Mouse (Mus musculus) intestine, embryonic 16.5 days (tissue): ENCODE measurements around the gene Izumo1. TPM values are rescaled to one million over a fixed set of nuclear protein-coding genes. Genes with fewer than 3 reads are reported as not detected.

Experiments
- ATAC-seq: fragments of 200-750 bp; cut with Nextera tagmentation; 2 replicates; pipeline ENCODE4 v1.8.0; 2017; ENCODE audit warnings: moderate TSS enrichment, moderate library complexity
- H3K27ac ChIP-seq: fragments of 300-500 bp; sonication (generic); 2 replicates; pipeline ENCODE4 v1.5.1; 2014; ENCODE audit warnings: mild to moderate bottlenecking, low read length
- H3K27me3 ChIP-seq: fragments of 300-500 bp; sonication (generic); replicated peaks from 2 replicates; pipeline ENCODE4 v1.6.1; 2014; ENCODE audit warnings: low read length, control low read depth, mixed read lengths; ENCODE audit not compliant: control insufficient read depth, insufficient read depth
- H3K36me3 ChIP-seq: fragments of 300-500 bp; sonication (generic); 2 replicates; pipeline ENCODE4 v1.6.1; 2014; ENCODE audit warnings: low read length, control low read depth; ENCODE audit not compliant: control insufficient read depth, insufficient read depth
- H3K4me1 ChIP-seq: fragments of 300-500 bp; sonication (generic); 2 replicates; pipeline ENCODE4 v1.6.1; 2014; ENCODE audit warnings: low read length, control low read depth, mixed read lengths; ENCODE audit not compliant: control insufficient read depth, insufficient read depth
- H3K4me2 ChIP-seq: fragments of 300-500 bp; sonication (generic); 2 replicates; pipeline ENCODE4 v1.6.1; 2014; ENCODE audit warnings: low read depth, low read length, control low read depth
- H3K4me3 ChIP-seq: fragments of 300-500 bp; sonication (generic); 2 replicates; pipeline ENCODE4 v1.5.1; 2014; ENCODE audit warnings: mild to moderate bottlenecking, low read length
- H3K9ac ChIP-seq: fragments of 300-500 bp; sonication (generic); 2 replicates; pipeline ENCODE4 v1.6.1; 2014; ENCODE audit warnings: low read depth, low read length
- H3K9me3 ChIP-seq: fragments of 300-500 bp; sonication (generic); 2 replicates; pipeline ENCODE4 v1.6.1; 2016; ENCODE audit warnings: low read length, control low read depth; ENCODE audit not compliant: control insufficient read depth
- WGBS: fragments of 180-500 bp; shearing (Covaris S2); extraction: QIAGEN DNeasy Blood & Tissue Kit; methylation state at CpG from one replicate; pipeline ENCODE4 v1.1.7; 2014; 5-methylcytosine and 5-hydroxymethylcytosine counted together
- polyA plus RNA-seq: library from polyadenylated mRNA; unstranded; fragments of >200 nt; fragmentation: Nextera tagmentation; extraction: Ambion mirVana; gene quantifications from 2 replicates; pipeline ENCODE4 v1.2.1, GENCODE M21; 2015

Izumo1 gene
- polyA plus RNA-seq, 1 experiment from 2014 or later, result 0.07 TPM

DNA sequence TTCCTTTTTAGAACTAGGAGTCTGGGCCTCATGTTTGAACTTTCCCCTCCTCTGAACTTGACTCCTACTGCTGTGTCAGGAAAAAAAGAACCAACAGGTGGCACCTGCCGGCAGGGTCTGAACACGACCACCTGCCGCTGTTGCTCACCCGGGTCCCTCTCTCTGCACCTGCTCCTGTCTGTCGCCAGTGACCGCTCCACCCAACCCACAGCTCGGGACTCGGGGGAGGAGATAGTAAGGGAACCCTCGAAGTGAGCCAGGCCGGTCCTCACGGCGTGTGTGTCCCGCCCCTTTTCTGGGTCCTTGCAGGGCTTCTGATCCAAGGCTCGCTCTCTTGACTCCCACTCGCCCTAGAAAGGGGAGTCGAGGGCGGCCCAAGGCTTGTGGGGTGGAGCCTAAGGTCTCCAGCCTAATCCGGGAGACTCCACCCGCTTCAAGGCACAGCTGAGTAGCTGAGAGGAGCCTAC lies 18.0 kb downstream of the Izumo1 start, which contains the start of gene Mamstr:
Mamstr (plus strand) TSS at position 417 of the 467 bp plus-strand sequence.
- H3K27me3 ChIP-seq, result no peaks in the 10 kb centered on the region
- H3K27ac ChIP-seq, result no peak within 1 kb of the TSS
- no peak for ATAC-seq
- no peak within 1 kb of the TSS for H3K4me2 ChIP-seq
- no peaks in the 10 kb centered on the region; the same call in 1 of the 2 replicates for H3K36me3 ChIP-seq
- no peaks in the 10 kb centered on the region for H3K9me3 ChIP-seq
- H3K4me3 ChIP-seq, result no peak within 1 kb of the TSS
- peaks cover 36% of the 10 kb centered on the region for H3K4me1 ChIP-seq
- WGBS, result 28% methylated on average over 19 of the region's 19 CpGs
- no peak within 1 kb of the TSS for H3K9ac ChIP-seq

DNA sequence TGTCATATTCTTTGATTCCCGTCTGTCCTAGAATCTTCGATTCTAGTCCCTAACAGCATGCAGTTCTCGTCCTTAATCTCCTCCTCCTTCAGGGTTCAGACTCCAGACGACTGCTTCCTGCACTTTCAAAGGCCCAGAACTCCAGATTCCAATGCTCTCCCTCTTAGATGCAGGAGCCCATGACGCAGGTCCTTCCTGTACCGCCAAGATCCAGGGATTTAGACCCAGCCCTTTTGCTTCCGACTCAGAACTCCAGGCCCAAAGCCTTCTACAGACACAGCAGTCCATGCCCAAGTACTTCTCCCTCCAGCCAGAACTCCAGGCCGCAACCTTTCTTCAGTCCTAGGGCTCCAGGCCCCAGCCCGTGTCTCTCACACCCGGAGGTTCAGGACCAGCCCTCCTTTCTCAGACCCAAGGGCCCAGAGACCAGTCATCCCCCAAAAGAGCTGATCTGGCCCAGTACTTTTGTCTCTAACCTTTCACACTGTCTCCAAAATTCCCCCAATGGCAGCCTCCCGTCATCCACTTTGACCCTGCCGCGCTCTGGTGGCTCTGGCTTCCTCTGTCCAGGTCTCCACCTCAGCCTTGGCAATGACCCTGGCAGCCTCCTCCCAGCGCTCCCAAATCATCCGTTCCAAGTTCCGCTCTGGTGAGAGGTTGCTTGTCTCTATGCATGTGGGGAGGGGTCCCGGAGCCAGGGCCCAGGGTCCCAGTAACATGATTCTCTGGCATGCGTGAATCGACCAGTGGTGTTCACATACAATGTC lies 18.8 kb downstream of the Izumo1 start:
- 82% methylated on average over 19 of the region's 19 CpGs for WGBS
- H3K9ac ChIP-seq, result no peak overlapping the region
- H3K9me3 ChIP-seq, result no peaks in the 10 kb centered on the region
- H3K27ac ChIP-seq, result no peak overlapping the region
- peaks cover 36% of the 10 kb centered on the region for H3K4me1 ChIP-seq
- no peaks in the 10 kb centered on the region for H3K27me3 ChIP-seq
- no peaks in the 10 kb centered on the region; the same call in 1 of the 2 replicates for H3K36me3 ChIP-seq
- no peak overlapping the region for H3K4me2 ChIP-seq
- no peak for ATAC-seq
- no peak overlapping the region for H3K4me3 ChIP-seq

DNA sequence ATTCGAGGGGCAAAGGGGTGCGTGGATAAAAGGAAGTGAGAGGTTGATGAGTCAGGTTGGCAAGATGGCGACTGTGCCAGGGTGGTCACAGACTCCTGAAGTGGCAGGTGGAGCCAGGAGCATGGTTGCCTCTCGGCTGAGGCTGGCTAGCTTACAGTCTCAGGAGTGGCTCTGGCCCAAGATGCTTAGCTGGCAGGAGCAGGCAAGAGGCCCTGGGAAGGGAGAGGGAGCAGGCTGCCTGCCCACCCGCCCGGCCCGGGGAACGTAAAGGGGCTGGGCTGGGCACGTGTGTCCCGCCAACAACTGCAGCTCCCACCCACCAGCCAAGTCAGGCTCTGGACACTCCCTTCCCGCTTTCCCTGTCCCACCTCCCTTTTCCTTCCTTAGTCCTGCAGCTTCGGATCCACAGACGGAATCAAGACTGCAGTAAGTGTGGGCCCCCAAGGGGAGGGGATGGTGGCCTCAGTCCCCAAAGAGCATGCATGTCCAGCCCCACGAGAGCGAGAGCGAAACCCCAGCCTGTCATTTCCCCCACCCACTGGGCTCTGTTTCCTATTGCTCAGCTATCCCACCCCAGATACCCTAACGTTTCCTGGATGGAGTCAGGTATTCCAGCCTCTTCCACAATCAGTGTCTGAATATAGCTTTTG lies 19.9 kb downstream of the Izumo1 start:
- Histone ChIP-seq H3K4me1 (peaks cover 34% of the 10 kb centered on the region), H3K9me3 (no peaks in the 10 kb centered on the region), H3K4me3 (peak overlapping the region; percentile 28), H3K9ac (peak overlapping the region; percentile 71), H3K27me3 (no peaks in the 10 kb centered on the region), H3K36me3 (no peaks in the 10 kb centered on the region; the same call in 1 of the 2 replicates), H3K4me2 (peak overlapping the region; percentile 69), H3K27ac (peak overlapping the region; percentile 36)
- no peak for ATAC-seq
- WGBS, result 45% methylated on average over 17 of the region's 17 CpGs

DNA sequence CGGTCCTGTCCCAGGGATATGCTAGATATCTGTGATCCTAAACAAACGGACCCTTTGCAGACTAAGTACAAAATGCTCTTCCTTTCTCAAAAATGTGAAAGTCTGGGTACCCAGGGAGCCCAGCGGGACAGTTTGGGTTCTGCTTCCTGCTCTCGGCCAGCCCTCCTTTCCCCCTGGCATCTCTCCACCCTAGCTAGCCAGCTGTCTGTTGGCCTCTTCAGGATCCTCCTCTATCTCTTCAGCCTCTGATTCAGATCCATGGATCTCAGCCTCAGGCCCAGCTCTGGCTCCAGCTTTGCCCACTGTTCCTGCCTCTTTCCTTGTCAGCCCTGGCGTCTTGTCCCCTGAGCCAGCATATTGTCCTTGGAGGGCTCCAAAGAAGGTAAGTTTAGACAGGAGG lies 20.5 kb downstream of the Izumo1 start:
- H3K4me3 ChIP-seq, result peak overlapping the region; percentile 28
- H3K9ac ChIP-seq, result peak overlapping the region; percentile 71
- peak overlapping the region; percentile 36 for H3K27ac ChIP-seq
- peak overlapping the region; percentile 69 for H3K4me2 ChIP-seq
- peaks cover 34% of the 10 kb centered on the region for H3K4me1 ChIP-seq
- WGBS, result 78% methylated on average over 5 of the region's 5 CpGs
- ATAC-seq, result no peak
- no peaks in the 10 kb centered on the region for H3K36me3 ChIP-seq
- H3K27me3 ChIP-seq, result no peaks in the 10 kb centered on the region
- no peaks in the 10 kb centered on the region for H3K9me3 ChIP-seq

DNA sequence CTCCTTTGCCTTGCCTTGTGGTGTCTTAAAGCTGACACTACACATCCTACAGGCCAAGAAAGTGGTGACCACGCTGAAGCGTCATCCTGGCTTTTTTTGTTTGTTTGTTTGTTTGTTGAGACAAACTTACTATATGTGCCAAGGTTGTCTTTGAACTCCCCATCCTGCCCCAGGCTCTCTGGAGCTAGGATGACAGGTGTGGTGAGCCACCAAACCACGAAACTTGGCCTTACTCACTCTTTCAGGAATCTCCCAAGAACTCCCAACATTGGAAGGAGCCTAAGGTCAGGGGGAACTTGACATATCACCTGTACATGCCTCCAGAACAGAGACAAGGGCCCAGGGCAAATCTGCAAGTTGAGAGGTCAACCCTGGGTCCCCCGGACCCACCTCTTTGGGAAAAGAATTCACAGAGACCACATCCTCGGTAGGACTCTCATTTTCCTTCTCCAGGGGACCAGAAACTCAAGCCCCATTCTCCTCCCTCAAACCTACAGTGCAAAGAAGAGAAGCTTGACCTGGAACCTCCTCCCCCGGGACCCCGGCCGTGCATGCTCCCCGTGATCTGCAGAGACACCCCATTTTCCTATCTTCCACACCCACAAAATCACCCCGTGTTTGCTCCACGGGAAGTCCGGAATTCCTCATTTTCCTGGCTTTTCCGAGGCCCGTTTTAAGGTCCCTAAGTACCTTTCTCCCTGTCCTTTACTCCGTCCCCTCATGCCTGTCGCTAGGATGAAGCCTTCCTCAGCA lies 21.1 kb downstream of the Izumo1 start:
- WGBS, result 38% methylated on average over 16 of the region's 16 CpGs
- peak overlapping the region; percentile 40 for H3K4me3 ChIP-seq
- ATAC-seq, result no peak
- no peaks in the 10 kb centered on the region for H3K36me3 ChIP-seq
- peaks cover 34% of the 10 kb centered on the region for H3K4me1 ChIP-seq
- no peaks in the 10 kb centered on the region for H3K27me3 ChIP-seq
- peak overlapping the region; percentile 62 for H3K27ac ChIP-seq
- H3K9me3 ChIP-seq, result no peaks in the 10 kb centered on the region
- peak overlapping the region; percentile 69 for H3K4me2 ChIP-seq
- H3K9ac ChIP-seq, result peak overlapping the region; percentile 71

DNA sequence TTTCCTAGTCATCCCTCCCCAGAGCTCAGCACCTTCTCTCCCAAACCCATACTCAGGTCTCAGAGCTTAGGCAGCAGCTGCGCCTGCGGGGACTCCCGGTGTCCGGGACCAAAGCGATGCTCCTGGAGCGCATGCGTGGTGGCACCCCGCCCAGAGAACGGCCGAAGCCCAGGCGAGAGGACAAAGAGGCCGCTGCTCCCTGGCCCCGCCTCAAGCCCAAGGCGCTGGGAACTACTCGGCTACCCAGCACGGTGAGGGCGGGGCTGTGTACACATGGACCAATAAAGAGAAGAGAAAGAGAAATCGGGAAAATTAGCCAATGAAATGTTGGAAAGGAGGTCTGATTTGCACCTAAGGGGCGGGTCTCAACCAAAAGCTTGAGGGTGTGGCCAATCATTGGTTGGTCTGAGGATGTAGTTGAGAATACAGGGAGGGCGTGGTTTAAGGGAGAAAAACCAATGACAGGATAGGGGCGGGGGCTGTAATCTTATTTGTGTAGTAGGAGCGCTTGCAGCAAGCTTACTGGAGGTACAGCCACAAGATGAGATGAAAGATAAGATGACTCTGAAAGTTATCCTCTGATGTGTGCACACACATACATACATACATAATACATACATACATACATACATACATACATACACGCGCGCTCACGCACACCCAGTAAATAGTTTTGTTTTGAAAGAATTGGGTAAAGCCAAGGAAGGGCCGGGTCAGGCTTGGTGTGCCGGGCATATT lies 22.0 kb downstream of the Izumo1 start:
- peak overlapping the region; percentile 71 for H3K9ac ChIP-seq
- 4% methylated on average over 28 of the region's 28 CpGs for WGBS
- peak overlapping the region; percentile 70 for H3K27ac ChIP-seq
- H3K36me3 ChIP-seq, result no peaks in the 10 kb centered on the region
- ATAC-seq, result peak; percentile 91
- H3K9me3 ChIP-seq, result no peaks in the 10 kb centered on the region
- peak overlapping the region; percentile 40 for H3K4me3 ChIP-seq
- no peaks in the 10 kb centered on the region for H3K27me3 ChIP-seq
- H3K4me2 ChIP-seq, result peak overlapping the region; percentile 69
- H3K4me1 ChIP-seq, result peaks cover 34% of the 10 kb centered on the region

DNA sequence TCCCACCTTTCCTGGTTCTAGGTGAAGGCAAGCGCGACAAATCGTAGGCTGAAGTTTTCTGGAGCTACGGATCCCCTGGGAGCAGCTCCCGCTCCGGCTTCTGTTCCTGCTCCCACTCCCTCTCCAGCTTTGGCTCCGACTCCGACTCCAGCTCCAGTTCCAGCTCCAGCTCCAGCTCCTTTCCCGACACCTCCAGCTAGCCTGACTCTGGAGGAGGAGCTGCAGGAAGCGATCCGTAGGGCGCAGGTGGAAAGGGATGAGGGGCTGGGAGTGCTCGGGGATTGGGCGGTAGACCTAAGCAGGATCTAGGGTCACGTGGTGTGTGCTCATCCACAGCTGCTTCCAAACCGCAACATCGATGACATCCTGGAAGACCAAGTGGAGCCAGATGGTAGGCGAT lies 22.6 kb downstream of the Izumo1 start:
- Histone ChIP-seq H3K9ac (peak overlapping the region; percentile 56), H3K27me3 (no peaks in the 10 kb centered on the region), H3K4me3 (peak overlapping the region; percentile 40), H3K4me1 (peaks cover 34% of the 10 kb centered on the region), H3K27ac (peak overlapping the region; percentile 70), H3K4me2 (peak overlapping the region; percentile 69), H3K9me3 (no peaks in the 10 kb centered on the region), H3K36me3 (no peaks in the 10 kb centered on the region)
- ATAC-seq, result peak; percentile 22
- 11% methylated on average over 18 of the region's 18 CpGs for WGBS

DNA sequence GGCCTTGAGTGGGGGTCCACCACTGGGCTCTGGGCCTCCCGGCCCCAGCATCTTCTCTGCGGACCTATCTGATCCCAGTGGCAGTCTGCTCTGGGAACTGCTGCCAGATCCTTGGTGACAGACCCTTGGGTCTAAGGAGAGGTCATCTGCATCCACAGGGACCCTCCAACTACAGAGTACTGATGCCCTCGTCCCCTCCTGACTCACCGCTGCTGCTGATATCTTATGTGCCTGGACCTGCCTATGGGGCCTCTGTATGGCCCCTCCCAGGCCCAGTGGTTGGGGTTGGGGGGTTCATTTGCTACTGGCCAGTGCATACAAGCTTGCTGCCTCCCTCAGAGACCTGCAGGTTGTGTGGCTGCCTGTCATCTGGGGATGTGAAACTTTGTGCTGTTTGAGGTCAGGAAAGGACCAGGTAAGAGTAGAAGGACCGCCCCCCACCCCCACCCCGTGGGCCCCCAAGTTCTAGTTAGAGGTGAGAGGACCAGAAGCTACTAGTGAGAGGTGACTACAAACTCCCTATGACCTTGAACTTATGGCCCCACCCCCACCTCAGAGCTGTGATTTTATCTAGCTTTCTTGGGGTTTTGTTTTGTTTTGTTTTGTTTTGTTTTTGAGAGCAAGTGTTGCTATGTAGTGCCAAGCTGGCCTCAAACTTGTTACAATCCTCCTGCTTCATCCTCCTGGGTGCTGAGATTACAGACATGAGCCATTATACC lies 23.4 kb downstream of the Izumo1 start:
- WGBS, result 59% methylated on average over 6 of the region's 6 CpGs
- no peak overlapping the region for H3K4me3 ChIP-seq
- H3K36me3 ChIP-seq, result no peaks in the 10 kb centered on the region
- H3K4me1 ChIP-seq, result peaks cover 29% of the 10 kb centered on the region
- no peaks in the 10 kb centered on the region for H3K9me3 ChIP-seq
- no peak for ATAC-seq
- peak overlapping the region; percentile 70; the same call in 1 of the 2 replicates for H3K27ac ChIP-seq
- no peak overlapping the region for H3K4me2 ChIP-seq
- H3K27me3 ChIP-seq, result no peaks in the 10 kb centered on the region
- H3K9ac ChIP-seq, result peak overlapping the region; percentile 56; the same call in 1 of the 2 replicates
